ENCODE assay signal across 18 mouse cellular contexts in the genomic region with DNA sequence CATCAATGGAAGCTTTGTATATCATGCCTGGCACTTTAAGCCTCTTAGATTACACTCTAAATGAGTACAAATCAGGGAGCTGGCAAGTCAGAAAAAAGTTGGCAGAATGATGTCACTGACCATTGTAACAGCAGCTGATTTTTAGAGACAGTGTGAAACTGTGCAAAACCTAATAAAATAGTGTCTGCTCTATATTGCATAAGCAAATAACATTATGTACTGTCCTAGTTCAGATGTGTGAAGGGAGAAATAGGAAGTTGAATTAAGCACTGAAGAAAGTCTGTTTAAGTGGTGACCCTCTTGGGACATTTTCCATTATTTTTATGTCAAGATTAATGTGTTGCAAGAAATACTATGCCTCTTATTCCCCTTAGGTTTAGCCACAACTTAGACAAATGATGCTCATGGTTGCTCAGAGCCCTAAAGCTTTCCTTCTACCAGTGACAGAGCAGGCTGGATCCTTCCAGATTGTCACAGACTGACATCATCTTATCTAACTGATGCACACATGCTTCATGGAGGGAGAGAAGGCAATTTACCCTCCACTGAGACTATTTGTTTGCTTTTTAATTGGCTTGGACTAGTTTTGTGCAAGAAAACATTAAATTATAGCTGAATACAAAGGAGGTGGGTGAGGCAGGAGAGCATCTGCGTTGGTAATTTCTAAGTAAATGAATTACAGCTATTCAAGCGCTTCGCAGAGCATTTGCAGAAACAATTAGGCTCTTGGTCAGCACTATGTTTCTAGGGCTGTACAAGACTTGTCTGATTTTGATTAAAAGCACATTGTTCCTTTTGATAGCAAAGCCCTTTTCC.
DNase-seq lines count a peak whose midpoint lies in the region; ATAC-seq and TF ChIP-seq lines count a peak whose summit lies in the region.
"Had no signal": no experiment of that assay in that cellular context is flagged by ENCODE, and none has a peak within 500 bp of the region (broad histone marks: within the 10 kb centered on the region; RNA-seq: fewer than 3 reads in every experiment).

No protein-coding gene starts in this region.

- peak; percentile 58; the same call in 1 of the 2 replicates for ATAC-seq in midbrain, embryonic 12.5 days (ENCODE audit: low FRiP score, low read depth)
- peak; percentile 88 for ATAC-seq in forebrain, embryonic 14.5 days
- peak; percentile 74; the same call in 1 of the 2 replicates for ATAC-seq in hindbrain, postnatal 0 days
- no peak for ATAC-seq in inflammation-experienced regulatory T-cells, adult 6 months
- ATAC-seq: liver, postnatal 0 days; Patski had no signal

- no peak overlapping the region for H3K4me2 ChIP-seq in midbrain, embryonic 12.5 days (replicated peaks)
- no peak overlapping the region for H3K4me2 ChIP-seq in forebrain, embryonic 14.5 days (ENCODE audit: low read length)
- H3K4me2 ChIP-seq in hindbrain, postnatal 0 days (ENCODE audit: low read depth, low read length) = no peak overlapping the region

- H3K4me1 ChIP-seq in midbrain, embryonic 12.5 days = 0 out of 2 replicates have a peak, but pooled peaks cover 3% of the 10 kb centered on the region
- H3K4me1 ChIP-seq in midbrain, embryonic 10.5 days = no peaks in the 10 kb centered on the region
- H3K4me1 ChIP-seq in forebrain, embryonic 14.5 days (ENCODE audit: control insufficient read depth, insufficient read depth, low read length) = peaks cover 5% of the 10 kb centered on the region; the same call in 1 of the 2 replicates
- no peaks in the 10 kb centered on the region for H3K4me1 ChIP-seq in hindbrain, postnatal 0 days (ENCODE audit: insufficient read depth, low read length)

- no peak overlapping the region for H3K4me3 ChIP-seq in midbrain, embryonic 12.5 days
- no peak overlapping the region for H3K4me3 ChIP-seq in midbrain, embryonic 10.5 days
- H3K4me3 ChIP-seq in forebrain, embryonic 14.5 days (ENCODE audit: low read depth, low read length) = no peak overlapping the region
- H3K4me3 ChIP-seq in hindbrain, postnatal 0 days (ENCODE audit: low read length) = no peak overlapping the region
- H3K4me3 ChIP-seq: gastrocnemius, adult 2 months had no signal

- no peaks in the 10 kb centered on the region for H3K9me3 ChIP-seq in midbrain, embryonic 12.5 days
- no peaks in the 10 kb centered on the region for H3K9me3 ChIP-seq in midbrain, embryonic 10.5 days (replicated peaks)
- no peaks in the 10 kb centered on the region for H3K9me3 ChIP-seq in forebrain, embryonic 14.5 days (replicated peaks; ENCODE audit: control insufficient read depth, low read length)
- no peaks in the 10 kb centered on the region for H3K9me3 ChIP-seq in hindbrain, postnatal 0 days (ENCODE audit: low read length)

- H3K27me3 ChIP-seq in midbrain, embryonic 12.5 days = no peaks in the 10 kb centered on the region
- H3K27me3 ChIP-seq in midbrain, embryonic 10.5 days (ENCODE audit: low read depth, poor library complexity, severe bottlenecking) = no peaks in the 10 kb centered on the region
- H3K27me3 ChIP-seq in forebrain, embryonic 14.5 days (replicated peaks; ENCODE audit: control insufficient read depth, insufficient read depth, low read length) = no peaks in the 10 kb centered on the region
- no peaks in the 10 kb centered on the region for H3K27me3 ChIP-seq in hindbrain, postnatal 0 days (ENCODE audit: insufficient read depth, low read length)
- H3K27me3 ChIP-seq: CH12.LX, Patski had no signal

- no peak overlapping the region for H3K9ac ChIP-seq in midbrain, embryonic 12.5 days (replicated peaks)
- no peak overlapping the region for H3K9ac ChIP-seq in forebrain, embryonic 14.5 days (ENCODE audit: low read length)
- no peak overlapping the region for H3K9ac ChIP-seq in hindbrain, postnatal 0 days (replicated peaks; ENCODE audit: low read length)
- H3K9ac ChIP-seq: liver, postnatal 0 days had no signal

- WGBS in midbrain, embryonic 12.5 days = 63% methylated on average over 3 of the region's 3 CpGs
- 81% methylated on average over 3 of the region's 3 CpGs for WGBS in midbrain, embryonic 10.5 days
- 27% methylated on average over 3 of the region's 3 CpGs for WGBS in forebrain, embryonic 14.5 days
- WGBS in hindbrain, postnatal 0 days = 51% methylated on average over 3 of the region's 3 CpGs

- DNase-seq in midbrain, embryonic 10.5 days (ENCODE audit: low spot score) = no peak
- peak; percentile 76 for DNase-seq in forebrain, embryonic 14.5 days (ENCODE audit: low spot score)
- DNase-seq in hindbrain, postnatal 0 days (ENCODE audit: low spot score) = peak; percentile 14
- DNase-seq in retina, embryonic 14.5 days (ENCODE audit: low spot score) = peak; percentile 43
- no peak for DNase-seq in urinary bladder, adult 18-20 months (ENCODE audit: low spot score in 2 of 2)
- no peak for DNase-seq in layer of hippocampus, postnatal 25 days (ENCODE audit: extremely low spot score in 1 of 2, low spot score in 1 of 2)
- DNase-seq: cerebellum, postnatal 14 days; gastrocnemius, adult 2 months; heart, postnatal 36 days; kidney, adult 9 months; liver, postnatal 0 days; lung, postnatal 36 days; thymus, postnatal 4 days had no signal

- H3K27ac ChIP-seq in midbrain, embryonic 12.5 days (replicated peaks) = no peak overlapping the region
- H3K27ac ChIP-seq in midbrain, embryonic 10.5 days (replicated peaks) = no peak overlapping the region
- H3K27ac ChIP-seq in forebrain, embryonic 14.5 days (ENCODE audit: low read depth, low read length) = no peak overlapping the region
- H3K27ac ChIP-seq in hindbrain, postnatal 0 days = no peak overlapping the region
- H3K27ac ChIP-seq: gastrocnemius, adult 2 months; stomach, postnatal 0 days had no signal

- no peak for TF ChIP-seq CTCF in hindbrain, postnatal 0 days (IDR thresholded peaks at IDR 0.05; ENCODE audit: low read depth)

- H3K36me3 ChIP-seq in midbrain, embryonic 12.5 days = no peaks in the 10 kb centered on the region
- H3K36me3 ChIP-seq in midbrain, embryonic 10.5 days = no peaks in the 10 kb centered on the region
- H3K36me3 ChIP-seq in forebrain, embryonic 14.5 days (ENCODE audit: control insufficient read depth, insufficient read depth, low read length) = no peaks in the 10 kb centered on the region
- H3K36me3 ChIP-seq in hindbrain, postnatal 0 days (ENCODE audit: insufficient read depth, low read length) = no peaks in the 10 kb centered on the region

Comparison
In these comparisons a context has a peak if more than half of its experiments do, and no peak if none do; other contexts are left out.
1. DNase-seq: peak in forebrain, embryonic 14.5 days (single experiment), hindbrain, postnatal 0 days (single experiment) and retina, embryonic 14.5 days (single experiment); none in midbrain, embryonic 10.5 days (single experiment), urinary bladder, adult 18-20 months (0 of 2) and layer of hippocampus, postnatal 25 days (0 of 2).